Mouse (Mus musculus): Measurements from ENCODE around the gene Dync1li1. TPM values are rescaled to one million over a fixed set of nuclear protein-coding genes. Genes with fewer than 3 reads are reported as not detected.
A peak's percentile ranks its signal among the peaks of the same experiment; 100 is the strongest.

Gene Dync1li1
- polyA plus RNA-seq, 1 experiment = 64.9 TPM

- no peak overlapping the region for H3K27ac ChIP-seq (ENCODE audit: insufficient read depth, low read length)
- no peak for DNase-seq
- TF ChIP-seq POLR2A (IDR thresholded peaks at IDR 0.05; ENCODE audit: borderline replicate concordance, insufficient read depth, low read length) = no peak
- no peak for TF ChIP-seq CTCF (IDR thresholded peaks at IDR 0.05; ENCODE audit: borderline replicate concordance, insufficient read depth, low read depth, low read length)
- H3K27me3 ChIP-seq (ENCODE audit: control insufficient read depth, insufficient read depth, low read length) = no peaks in the 10 kb centered on the region
- H3K4me3 ChIP-seq (replicated peaks; ENCODE audit: insufficient read depth, low read depth, low read length) = no peak overlapping the region
- 0 out of 2 replicates have a peak, but pooled peaks cover 2% of the 10 kb centered on the region for H3K4me1 ChIP-seq (ENCODE audit: control insufficient read depth, insufficient read depth, low read length)
- 78% methylated on average over 3 of the region's 3 CpGs for WGBS
These were observed 63.0 kb downstream of the Dync1li1 start for GRCm38 (mm10) chr9:114751582-114751981.

GRCm38 (mm10) chr9:114752311-114752710 is 63.7 kb downstream of the Dync1li1 start:
- H3K4me3 ChIP-seq (replicated peaks; ENCODE audit: insufficient read depth, low read depth, low read length) = peak overlapping the region; percentile 72

GRCm38 (mm10) chr9:114752863-114753484 is 64.4 kb downstream of the Dync1li1 start:
- Histone ChIP-seq H3K4me3 (replicated peaks; ENCODE audit: insufficient read depth, low read depth, low read length) (peak overlapping the region; percentile 72), H3K4me1 (ENCODE audit: control insufficient read depth, insufficient read depth, low read length) (0 out of 2 replicates have a peak, but pooled peaks cover 2% of the 10 kb centered on the region), H3K27ac (ENCODE audit: insufficient read depth, low read length) (0 out of 2 replicates have a peak overlapping the region, but pooled peaks have one; percentile 26), H3K27me3 (ENCODE audit: control insufficient read depth, insufficient read depth, low read length) (no peaks in the 10 kb centered on the region)
- peak; percentile 88 to 93 for DNase-seq
- under 1% methylated on average over 36 of the region's 36 CpGs for WGBS
- TF ChIP-seq CTCF (IDR thresholded peaks at IDR 0.05; ENCODE audit: borderline replicate concordance, insufficient read depth, low read depth, low read length) (peak; percentile 92), POLR2A (IDR thresholded peaks at IDR 0.05; ENCODE audit: borderline replicate concordance, insufficient read depth, low read length) (0 out of 2 replicates have a peak, but pooled peaks have one; percentile 15)

More at GRCm38 (mm10) chr9:114752311-114752710, 63.7 kb downstream of the Dync1li1 start:
- no peak for DNase-seq
- H3K27ac ChIP-seq (ENCODE audit: insufficient read depth, low read length) = no peak overlapping the region
- WGBS = 54% methylated on average over 9 of the region's 9 CpGs
- H3K27me3 ChIP-seq (ENCODE audit: control insufficient read depth, insufficient read depth, low read length) = no peaks in the 10 kb centered on the region
- H3K4me1 ChIP-seq (ENCODE audit: control insufficient read depth, insufficient read depth, low read length) = 0 out of 2 replicates have a peak, but pooled peaks cover 2% of the 10 kb centered on the region
- TF ChIP-seq CTCF (IDR thresholded peaks at IDR 0.05; ENCODE audit: borderline replicate concordance, insufficient read depth, low read depth, low read length) = no peak
- TF ChIP-seq POLR2A (IDR thresholded peaks at IDR 0.05; ENCODE audit: borderline replicate concordance, insufficient read depth, low read length) = no peak

DNA sequence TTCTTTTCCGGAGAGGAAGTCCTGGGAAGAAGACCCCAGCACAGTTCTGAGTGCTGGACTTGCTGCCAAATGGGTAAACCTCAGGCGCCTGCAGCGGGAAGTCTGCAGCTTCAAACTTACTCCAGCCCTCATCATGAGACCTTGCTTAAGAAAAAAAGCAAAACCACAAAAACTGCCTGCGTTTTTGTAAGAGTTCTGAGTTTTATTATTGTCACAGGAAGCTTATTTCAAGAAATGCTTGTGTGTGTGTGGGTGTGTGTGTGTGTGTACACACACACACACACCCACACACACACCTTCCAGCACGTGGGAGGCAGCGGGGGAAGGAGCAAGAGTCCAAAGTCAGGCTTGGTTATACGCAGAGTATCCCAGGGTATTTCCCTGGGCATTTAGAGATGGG is 69.7 kb downstream of the Dync1li1 start:
- H3K4me3 ChIP-seq (replicated peaks; ENCODE audit: insufficient read depth, low read depth, low read length) = no peak overlapping the region
- no peak for DNase-seq
- no peak for TF ChIP-seq POLR2A (IDR thresholded peaks at IDR 0.05; ENCODE audit: borderline replicate concordance, insufficient read depth, low read length)
- TF ChIP-seq CTCF (IDR thresholded peaks at IDR 0.05; ENCODE audit: borderline replicate concordance, insufficient read depth, low read depth, low read length) = no peak
- no peaks in the 10 kb centered on the region for H3K4me1 ChIP-seq (ENCODE audit: control insufficient read depth, insufficient read depth, low read length)
- 84% methylated on average over 7 of the region's 7 CpGs for WGBS
- H3K27ac ChIP-seq (ENCODE audit: insufficient read depth, low read length) = no peak overlapping the region
- H3K27me3 ChIP-seq (ENCODE audit: control insufficient read depth, insufficient read depth, low read length) = no peaks in the 10 kb centered on the region

DNA sequence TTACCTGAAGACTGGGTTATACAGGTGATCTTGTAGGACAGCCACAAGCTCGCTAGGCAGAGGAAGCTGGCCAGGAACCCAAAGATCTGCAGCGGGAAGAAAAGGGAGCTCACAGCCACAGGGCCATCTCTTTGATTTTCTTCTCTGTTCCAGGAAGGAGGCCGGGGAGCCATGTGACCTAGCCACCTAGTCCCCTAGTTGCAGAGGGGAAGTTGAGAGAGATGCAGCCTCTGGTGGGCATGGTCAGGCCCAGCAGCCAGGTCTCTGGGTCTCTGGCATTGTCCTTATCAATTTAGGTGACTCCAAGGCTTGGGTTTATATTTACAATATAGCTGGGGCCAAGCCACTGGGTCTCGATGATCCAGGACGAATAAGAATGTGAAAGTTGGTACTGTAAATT is 70.2 kb downstream of the Dync1li1 start:
- Histone ChIP-seq H3K27me3 (ENCODE audit: control insufficient read depth, insufficient read depth, low read length) (no peaks in the 10 kb centered on the region), H3K27ac (ENCODE audit: insufficient read depth, low read length) (no peak overlapping the region), H3K4me1 (ENCODE audit: control insufficient read depth, insufficient read depth, low read length) (no peaks in the 10 kb centered on the region), H3K4me3 (replicated peaks; ENCODE audit: insufficient read depth, low read depth, low read length) (no peak overlapping the region)
- WGBS = 88% methylated on average over 5 of the region's 5 CpGs
- TF ChIP-seq CTCF (IDR thresholded peaks at IDR 0.05; ENCODE audit: borderline replicate concordance, insufficient read depth, low read depth, low read length) (no peak), POLR2A (IDR thresholded peaks at IDR 0.05; ENCODE audit: borderline replicate concordance, insufficient read depth, low read length) (no peak)
- no peak for DNase-seq

DNA sequence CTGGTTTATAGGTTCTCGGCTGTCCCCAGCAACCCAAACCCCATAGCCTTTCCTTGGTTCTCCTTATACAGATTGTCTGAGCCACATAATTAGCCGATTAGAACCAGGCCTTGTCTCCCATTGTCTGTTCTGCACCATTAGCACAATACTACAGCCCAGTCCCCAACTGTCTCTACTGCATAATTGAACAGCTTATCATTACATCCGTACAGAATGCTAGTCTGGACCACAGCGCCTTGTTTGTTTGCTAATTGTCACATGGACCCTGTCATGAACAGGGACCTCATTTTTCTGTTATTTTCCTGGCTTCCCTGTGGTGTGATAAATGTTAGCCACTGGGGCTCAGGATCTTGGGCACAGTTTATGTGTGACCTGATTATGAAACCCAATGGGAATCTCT is 71.3 kb downstream of the Dync1li1 start:
- Histone ChIP-seq H3K27ac (ENCODE audit: insufficient read depth, low read length) (no peak overlapping the region), H3K27me3 (ENCODE audit: control insufficient read depth, insufficient read depth, low read length) (no peaks in the 10 kb centered on the region), H3K4me3 (replicated peaks; ENCODE audit: insufficient read depth, low read depth, low read length) (no peak overlapping the region), H3K4me1 (ENCODE audit: control insufficient read depth, insufficient read depth, low read length) (no peaks in the 10 kb centered on the region)
- 84% methylated on average over 4 of the region's 4 CpGs for WGBS
- no peak for DNase-seq
- TF ChIP-seq POLR2A (IDR thresholded peaks at IDR 0.05; ENCODE audit: borderline replicate concordance, insufficient read depth, low read length) = no peak
- TF ChIP-seq CTCF (IDR thresholded peaks at IDR 0.05; ENCODE audit: borderline replicate concordance, insufficient read depth, low read depth, low read length) = no peak

- no peaks in the 10 kb centered on the region for H3K4me1 ChIP-seq (ENCODE audit: control insufficient read depth, insufficient read depth, low read length)
- H3K27ac ChIP-seq (ENCODE audit: insufficient read depth, low read length) = no peak overlapping the region
- TF ChIP-seq POLR2A (IDR thresholded peaks at IDR 0.05; ENCODE audit: borderline replicate concordance, insufficient read depth, low read length) (no peak), CTCF (IDR thresholded peaks at IDR 0.05; ENCODE audit: borderline replicate concordance, insufficient read depth, low read depth, low read length) (no peak)
- H3K4me3 ChIP-seq (replicated peaks; ENCODE audit: insufficient read depth, low read depth, low read length) = no peak overlapping the region
- H3K27me3 ChIP-seq (ENCODE audit: control insufficient read depth, insufficient read depth, low read length) = no peaks in the 10 kb centered on the region
- no peak for DNase-seq
- 86% methylated on average over 5 of the region's 5 CpGs for WGBS
These were observed 71.8 kb downstream of the Dync1li1 start for GRCm38 (mm10) chr9:114760353-114760752.

- TF ChIP-seq CTCF (IDR thresholded peaks at IDR 0.05; ENCODE audit: borderline replicate concordance, insufficient read depth, low read depth, low read length) = no peak
- no peak for DNase-seq
- H3K4me3 ChIP-seq (replicated peaks; ENCODE audit: insufficient read depth, low read depth, low read length) = no peak overlapping the region
- no peak overlapping the region for H3K27ac ChIP-seq (ENCODE audit: insufficient read depth, low read length)
- 86% methylated on average over 11 of the region's 11 CpGs for WGBS
- H3K27me3 ChIP-seq (ENCODE audit: control insufficient read depth, insufficient read depth, low read length) = no peaks in the 10 kb centered on the region
- 0 out of 2 replicates have a peak, but pooled peaks cover 3% of the 10 kb centered on the region for H3K4me1 ChIP-seq (ENCODE audit: control insufficient read depth, insufficient read depth, low read length)
These were observed 73.3 kb downstream of the Dync1li1 start for GRCm38 (mm10) chr9:114761848-114762247.

Data from cerebellum, adult 2 months (tissue).